Mouse (Mus musculus) G1E (cell line): ENCODE measurements around the gene Nacc1.

Experiments used
- CTCF ChIP-seq: IDR thresholded peaks from 2 replicates; pipeline ENCODE4 v1.5.1; 2012; ENCODE audit warnings: low read depth, low read length, inconsistent platforms, mixed read lengths
- GATA1 ChIP-seq: IDR thresholded peaks from 2 replicates; pipeline ENCODE4 v1.6.1; 2012; ENCODE audit warnings: borderline replicate concordance, low read length, inconsistent platforms, mixed read lengths

- TF ChIP-seq CTCF (no peak), GATA1 (no peak)
Observed at GRCm38 (mm10) chr8:84714161-84714560, 26.5 kb upstream of the Nacc1 start.
